Mouse (Mus musculus) hindbrain, embryonic 10.5 days (tissue): ENCODE measurements around the gene Hamp. TPM values are rescaled to one million over a fixed set of nuclear protein-coding genes. Genes with fewer than 3 reads are reported as not detected.

Experiments used
- DNase-seq: peaks from one replicate; pipeline ENCODE4 v3.0.0-alpha.2; 2017; ENCODE audit warnings: low spot score
- H3K27ac ChIP-seq: fragments of 300-500 bp; sonication (generic); 2 replicates; pipeline ENCODE4 v1.5.1; 2016; ENCODE audit warnings: mild to moderate bottlenecking, moderate library complexity
- H3K27me3 ChIP-seq: fragments of 300-500 bp; sonication (generic); 2 replicates; pipeline ENCODE4 v1.6.1; 2016; ENCODE audit warnings: mild to moderate bottlenecking; ENCODE audit not compliant: poor library complexity, insufficient read depth, severe bottlenecking
- H3K36me3 ChIP-seq: fragments of 300-500 bp; sonication (generic); 2 replicates; pipeline ENCODE4 v1.6.1; 2016; ENCODE audit warnings: mild to moderate bottlenecking, moderate library complexity
- H3K4me1 ChIP-seq: fragments of 300-500 bp; sonication (generic); replicated peaks from 2 replicates; pipeline ENCODE4 v1.6.1; 2016; ENCODE audit warnings: mild to moderate bottlenecking
- H3K4me3 ChIP-seq: fragments of 300-500 bp; sonication (generic); 2 replicates; pipeline ENCODE4 v1.5.1; 2016; ENCODE audit warnings: mild to moderate bottlenecking, moderate library complexity
- H3K9me3 ChIP-seq: fragments of 300-500 bp; sonication (generic); 2 replicates; pipeline ENCODE4 v1.6.1; 2016; ENCODE audit warnings: mild to moderate bottlenecking, moderate library complexity
- WGBS: fragments of 180-500 bp; shearing (Covaris S2); methylation state at CpG from one replicate; pipeline ENCODE4 v1.1.7; 2016; 5-methylcytosine and 5-hydroxymethylcytosine counted together
- polyA plus RNA-seq: library from polyadenylated mRNA; unstranded; fragments of >200 nt; fragmentation: Nextera tagmentation; extraction: Ambion mirVana; gene quantifications from 2 replicates; pipeline ENCODE4 v1.2.1, GENCODE M21; 2016

Hamp gene
- polyA plus RNA-seq: not detected in 2 replicates

DNA sequence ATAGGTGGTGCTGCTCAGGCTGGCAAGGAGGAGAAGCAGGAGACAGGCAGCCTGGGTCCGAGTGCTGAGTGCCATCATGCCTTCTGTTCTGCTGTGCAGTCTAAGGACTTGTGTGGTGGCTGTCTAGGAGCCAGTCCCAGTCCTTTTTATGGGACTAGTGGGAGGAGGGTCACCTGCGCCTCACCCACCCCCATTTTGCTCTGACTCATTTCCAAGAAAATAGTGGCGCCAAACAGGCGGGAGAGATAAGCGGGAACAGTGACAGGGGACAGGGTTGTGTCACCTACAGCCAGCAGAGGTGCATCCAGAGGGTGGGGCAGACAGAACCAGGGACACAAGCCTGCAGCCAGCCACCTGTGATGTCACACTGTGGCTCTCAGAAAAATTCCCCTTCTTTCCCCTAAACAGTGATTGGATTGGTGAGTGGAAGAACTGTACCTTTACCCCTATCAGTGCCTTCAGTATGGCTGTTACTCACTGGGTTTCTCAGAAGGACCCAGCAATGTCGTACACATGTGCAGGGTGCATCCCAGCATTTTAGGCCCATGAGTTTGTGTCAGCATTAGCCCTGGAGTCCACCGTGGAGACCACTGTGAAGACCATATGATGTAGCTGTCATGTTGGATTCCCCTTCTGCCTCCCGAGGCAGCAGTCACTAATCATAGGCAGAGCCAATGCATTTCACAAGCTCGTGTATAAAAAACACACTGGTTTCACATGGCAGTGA lies at the start of gene Hamp:
TSS of gene Hamp (minus strand) at position 124 of the 727 bp plus-strand sequence.
- no peaks in the 10 kb centered on the region for H3K4me1 ChIP-seq
- no peak within 1 kb of the TSS for H3K27ac ChIP-seq
- DNase-seq: no peak
- no peaks in the 10 kb centered on the region for H3K9me3 ChIP-seq
- H3K27me3 ChIP-seq: no peaks in the 10 kb centered on the region
- 71% methylated on average over 9 of the region's 9 CpGs for WGBS
- H3K4me3 ChIP-seq: no peak within 1 kb of the TSS
- H3K36me3 ChIP-seq: peaks cover 29% of the 10 kb centered on the region

- H3K36me3 ChIP-seq: no peaks in the 10 kb centered on the region
- WGBS: 83% methylated on average over 5 of the region's 5 CpGs
- H3K27ac ChIP-seq: no peak overlapping the region
- H3K4me1 ChIP-seq: no peaks in the 10 kb centered on the region
- H3K4me3 ChIP-seq: no peak overlapping the region
- no peaks in the 10 kb centered on the region for H3K27me3 ChIP-seq
- DNase-seq: no peak
- peaks cover 12% of the 10 kb centered on the region for H3K9me3 ChIP-seq
Measured at GRCm38 (mm10) chr7:30992148-30992547, 48.3 kb upstream of the Hamp start.

DNA sequence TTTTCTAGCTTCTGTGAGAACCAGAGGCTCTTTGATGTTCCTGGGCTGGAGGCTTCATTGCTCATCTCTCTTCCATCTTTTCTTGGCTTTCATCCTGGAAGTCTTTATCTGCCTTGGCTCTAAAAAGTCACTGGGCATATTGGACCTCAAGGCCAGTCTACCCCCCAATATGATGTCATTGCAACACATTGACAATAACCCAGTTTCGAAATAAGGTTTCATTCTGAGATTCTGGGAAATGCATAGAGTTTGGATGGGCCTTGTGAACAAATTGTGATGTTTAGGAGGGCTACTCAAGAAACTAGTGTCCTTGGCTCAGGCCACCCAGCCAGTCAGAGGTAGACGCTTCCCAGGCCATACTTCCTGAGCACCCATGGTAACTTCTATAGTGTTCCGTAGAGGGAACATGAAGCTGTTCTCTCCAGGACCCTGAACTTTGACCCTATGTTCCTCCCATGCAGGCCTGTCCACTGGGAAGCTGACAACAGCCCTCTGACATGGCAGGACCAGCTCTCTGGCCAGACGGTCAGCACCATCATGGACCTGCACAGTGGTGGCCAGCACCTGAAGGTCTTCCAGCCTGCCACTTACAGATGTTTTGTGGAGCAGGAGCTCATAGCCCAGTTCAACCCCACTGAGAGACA lies 44.8 kb upstream of the Hamp start:
- DNase-seq: no peak
- no peaks in the 10 kb centered on the region for H3K4me1 ChIP-seq
- H3K4me3 ChIP-seq: no peak overlapping the region
- H3K27me3 ChIP-seq: no peaks in the 10 kb centered on the region
- no peaks in the 10 kb centered on the region for H3K36me3 ChIP-seq
- H3K27ac ChIP-seq: no peak overlapping the region
- 82% methylated on average over 4 of the region's 4 CpGs for WGBS
- H3K9me3 ChIP-seq: no peaks in the 10 kb centered on the region

GRCm38 (mm10) chr7:30985357-30985756 lies 41.5 kb upstream of the Hamp start:
- no peak for DNase-seq
- Histone ChIP-seq H3K4me3 (no peak overlapping the region), H3K27ac (no peak overlapping the region), H3K27me3 (no peaks in the 10 kb centered on the region), H3K4me1 (no peaks in the 10 kb centered on the region), H3K36me3 (no peaks in the 10 kb centered on the region), H3K9me3 (no peaks in the 10 kb centered on the region)
- WGBS: 86% methylated on average over 9 of the region's 9 CpGs

DNA sequence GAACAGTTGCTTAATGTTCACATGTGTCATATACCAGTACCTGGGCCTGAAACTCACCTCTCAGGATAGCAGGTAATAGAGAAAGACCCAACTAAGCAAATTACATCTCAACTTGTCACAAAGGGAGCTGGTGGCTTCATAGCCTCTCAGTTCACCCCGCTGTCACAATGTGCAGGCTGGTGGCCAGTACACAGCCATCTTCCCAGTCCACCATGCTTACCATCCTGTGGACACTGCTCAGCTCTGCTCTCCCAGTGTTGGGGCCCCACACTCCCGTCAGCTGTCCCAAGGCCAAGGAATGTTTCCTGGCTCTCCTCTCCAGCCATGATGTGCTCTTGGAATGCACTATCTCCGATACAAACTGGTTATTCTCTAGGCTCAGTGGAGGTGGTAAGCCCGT lies 37.9 kb upstream of the Hamp start:
- Histone ChIP-seq H3K27me3 (no peaks in the 10 kb centered on the region), H3K27ac (no peak overlapping the region), H3K36me3 (no peaks in the 10 kb centered on the region), H3K4me3 (no peak overlapping the region), H3K4me1 (no peaks in the 10 kb centered on the region), H3K9me3 (no peaks in the 10 kb centered on the region)
- no peak for DNase-seq
- WGBS: 91% methylated on average over 4 of the region's 4 CpGs

DNA sequence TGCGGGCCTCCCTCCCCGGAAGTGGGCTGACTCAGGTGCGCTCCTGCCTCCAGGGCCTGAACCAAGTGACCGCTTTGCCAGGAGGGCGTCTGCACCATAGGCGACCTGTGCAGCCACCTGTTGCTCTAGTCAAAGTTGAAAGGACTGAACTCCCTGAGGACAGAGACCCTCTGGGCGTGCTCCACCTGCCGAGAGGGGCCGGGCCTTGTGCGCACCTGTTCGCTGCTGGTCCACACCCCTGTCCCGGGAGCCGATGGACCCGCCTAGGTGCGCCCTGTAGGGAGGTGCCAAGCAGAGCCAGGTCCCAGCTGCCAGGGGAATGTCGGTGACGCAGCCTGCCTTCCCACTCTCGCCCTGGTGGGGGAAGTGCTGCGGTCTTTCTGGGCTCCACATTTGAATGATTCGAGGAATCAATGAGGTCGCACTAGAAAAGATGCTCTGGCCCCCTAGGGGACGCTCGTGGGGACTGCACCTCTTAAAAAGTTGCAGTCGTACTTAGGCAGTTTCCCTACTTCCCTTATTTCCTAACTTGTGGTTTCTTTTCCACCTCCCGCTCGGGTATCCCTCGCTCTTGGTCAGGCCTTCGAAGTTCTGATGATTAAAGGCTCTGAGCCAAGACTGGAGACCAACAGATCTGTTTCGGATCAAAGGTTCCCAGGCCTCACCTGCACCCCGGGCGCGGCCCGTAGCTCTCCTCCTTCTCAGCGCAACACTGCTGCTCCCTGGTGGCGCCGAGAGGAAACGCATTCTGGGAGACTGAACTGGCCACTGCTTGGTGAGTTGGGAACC lies 29.9 kb upstream of the Hamp start, which contains the start of gene Fam187b:
TSS of gene Fam187b (plus strand) at position 290 of the 789 bp plus-strand sequence.
- Histone ChIP-seq H3K9me3 (no peaks in the 10 kb centered on the region), H3K4me1 (peaks cover 19% of the 10 kb centered on the region), H3K4me3 (peak within 1 kb of the TSS; percentile 55), H3K27me3 (peaks cover 21% of the 10 kb centered on the region), H3K27ac (peak within 1 kb of the TSS; percentile 84), H3K36me3 (peaks cover 17% of the 10 kb centered on the region)
- peak; percentile 89 for DNase-seq
- under 1% methylated on average over 37 of the region's 37 CpGs for WGBS

- 0% methylated on average over 19 of the region's 19 CpGs for WGBS
- DNase-seq: peak; percentile 51
Measured at GRCm38 (mm10) chr7:30973251-30973500, 29.3 kb upstream of the Hamp start, which contains the start of gene Lsr. Lsr (minus strand) TSS chr7:30973464.

GRCm38 (mm10) chr7:30972426-30973250 lies 28.8 kb upstream of the Hamp start:
- peak overlapping the region; percentile 84 for H3K27ac ChIP-seq
- no peak for DNase-seq
- 3% methylated on average over 41 of the region's 41 CpGs for WGBS
- peak overlapping the region; percentile 55 for H3K4me3 ChIP-seq
- H3K9me3 ChIP-seq: no peaks in the 10 kb centered on the region
- H3K27me3 ChIP-seq: peaks cover 21% of the 10 kb centered on the region
- H3K4me1 ChIP-seq: peaks cover 19% of the 10 kb centered on the region
- H3K36me3 ChIP-seq: peaks cover 21% of the 10 kb centered on the region

More at GRCm38 (mm10) chr7:30973251-30973500, 29.3 kb upstream of the Hamp start, which contains the start of gene Lsr:
- peaks cover 19% of the 10 kb centered on the region for H3K4me1 ChIP-seq
- H3K27me3 ChIP-seq: peaks cover 21% of the 10 kb centered on the region
- H3K27ac ChIP-seq: peak within 1 kb of the TSS; percentile 84
- H3K4me3 ChIP-seq: peak within 1 kb of the TSS; percentile 55
- H3K36me3 ChIP-seq: peaks cover 21% of the 10 kb centered on the region
- H3K9me3 ChIP-seq: no peaks in the 10 kb centered on the region

DNA sequence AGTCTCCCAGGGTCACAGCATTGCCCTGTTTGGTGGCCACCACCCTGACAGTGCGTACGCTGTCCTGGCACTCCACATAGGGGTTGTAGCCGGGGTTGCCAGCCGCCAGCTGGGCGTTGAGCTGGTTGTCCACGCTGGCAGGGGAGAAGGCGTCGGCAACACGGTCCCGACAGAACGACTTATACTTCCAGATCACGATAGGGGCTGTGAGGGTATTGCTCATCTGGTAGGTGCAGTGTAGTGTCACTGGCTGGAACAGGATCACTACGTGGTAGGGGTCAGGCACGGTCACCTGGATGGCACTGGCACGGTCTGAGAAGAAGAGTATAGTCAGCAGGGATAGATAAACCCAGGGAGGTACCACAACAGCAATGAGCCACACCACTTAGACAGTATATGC lies 28.1 kb upstream of the Hamp start:
- DNase-seq: no peak
- Histone ChIP-seq H3K27me3 (peaks cover 21% of the 10 kb centered on the region), H3K9me3 (no peaks in the 10 kb centered on the region), H3K27ac (no peak overlapping the region), H3K4me3 (peak overlapping the region; percentile 55; the same call in 1 of the 2 replicates), H3K4me1 (peaks cover 19% of the 10 kb centered on the region), H3K36me3 (peaks cover 21% of the 10 kb centered on the region)
- WGBS: 91% methylated on average over 15 of the region's 15 CpGs

DNA sequence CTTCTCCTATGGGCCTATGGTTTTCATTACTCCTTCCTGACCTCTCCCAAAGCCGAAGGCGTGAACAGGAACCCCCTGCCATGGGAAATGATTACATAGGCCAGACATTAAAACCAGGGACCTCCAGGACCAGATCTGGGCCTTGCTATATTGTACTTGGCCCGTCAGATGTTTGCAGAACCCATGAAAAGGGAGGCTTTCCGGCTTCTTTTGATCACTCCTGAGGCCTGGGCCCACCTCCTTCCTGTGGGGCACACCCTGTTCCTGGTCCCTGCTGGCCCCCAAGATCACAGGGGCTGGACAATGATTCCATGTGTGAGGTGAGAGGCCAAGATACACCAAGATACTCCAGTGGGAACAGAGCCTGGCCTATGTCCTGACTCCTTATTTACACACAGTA lies 25.3 kb upstream of the Hamp start:
- no peaks in the 10 kb centered on the region for H3K9me3 ChIP-seq
- H3K36me3 ChIP-seq: peaks cover 28% of the 10 kb centered on the region
- no peak overlapping the region for H3K27ac ChIP-seq
- peaks cover 23% of the 10 kb centered on the region for H3K4me1 ChIP-seq
- peaks cover 21% of the 10 kb centered on the region for H3K27me3 ChIP-seq
- no peak overlapping the region for H3K4me3 ChIP-seq
- 86% methylated on average over 4 of the region's 4 CpGs for WGBS
- DNase-seq: no peak

DNA sequence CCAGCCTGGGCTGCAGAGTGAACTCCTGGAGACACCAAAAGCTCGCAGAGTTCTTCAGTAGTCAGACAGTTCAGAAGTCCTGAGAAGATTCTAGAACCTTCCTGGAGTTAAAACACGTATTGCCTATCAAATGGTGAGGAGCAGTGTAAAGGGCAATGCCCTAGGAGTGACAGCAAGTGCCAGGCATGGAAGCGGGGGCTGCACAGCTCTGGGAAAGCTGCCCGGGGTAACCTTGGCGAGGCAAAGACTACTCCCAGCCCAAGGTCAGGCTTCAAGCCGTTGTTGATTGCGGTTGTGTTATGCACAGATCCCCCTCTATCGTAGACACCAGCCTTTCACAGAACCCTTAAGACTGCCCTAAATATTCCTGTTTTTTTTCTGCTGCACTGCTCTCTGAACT lies 24.8 kb upstream of the Hamp start:
- Histone ChIP-seq H3K27me3 (peaks cover 20% of the 10 kb centered on the region), H3K9me3 (no peaks in the 10 kb centered on the region), H3K4me3 (no peak overlapping the region), H3K4me1 (peaks cover 18% of the 10 kb centered on the region), H3K36me3 (peaks cover 28% of the 10 kb centered on the region), H3K27ac (no peak overlapping the region)
- 90% methylated on average over 8 of the region's 8 CpGs for WGBS
- DNase-seq: no peak

DNA sequence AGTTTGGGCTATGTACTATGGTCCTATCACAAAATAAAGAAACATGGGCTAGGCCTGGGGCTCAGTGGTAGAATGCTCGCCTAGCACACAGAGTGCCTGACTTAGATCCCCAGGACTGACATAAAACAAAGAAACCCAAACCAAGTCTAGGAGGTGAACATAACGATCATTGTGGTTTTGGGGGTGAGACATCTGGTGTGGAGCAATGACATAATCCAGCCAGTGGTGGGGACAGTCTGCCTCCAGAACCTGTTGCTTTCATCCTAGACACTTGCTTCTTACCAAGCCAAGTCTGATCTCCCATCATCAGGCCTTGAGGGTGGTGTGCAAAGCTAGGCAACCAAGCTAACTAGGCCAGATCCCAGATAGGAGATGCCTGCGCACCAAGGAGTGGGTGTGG lies 22.8 kb upstream of the Hamp start:
- Histone ChIP-seq H3K27me3 (peaks cover under 1% of the 10 kb centered on the region; the same call in 1 of the 2 replicates), H3K4me1 (0 out of 2 replicates have a peak, but pooled peaks cover 4% of the 10 kb centered on the region), H3K9me3 (no peaks in the 10 kb centered on the region), H3K27ac (no peak overlapping the region), H3K4me3 (no peak overlapping the region), H3K36me3 (peaks cover 33% of the 10 kb centered on the region)
- DNase-seq: no peak
- WGBS: 84% methylated on average over 3 of the region's 3 CpGs
